Mouse (Mus musculus) hindbrain, embryonic 12.5 days (tissue): ENCODE measurements at regions not wholly inside any gene's neighbourhood (a gene's known extent, or its start where the extent isn't known, plus 50 kb on each side); places are given as distances from the start of the nearest gene placed in this dataset.

Experiments
- ATAC-seq: fragments of 200-750 bp; cut with Nextera tagmentation; 2 replicates; pipeline ENCODE4 v1.8.0; 2017; ENCODE audit warnings: moderate TSS enrichment; ENCODE audit not compliant: low FRiP score
- H3K27ac ChIP-seq: fragments of 300-500 bp; sonication (generic); 2 replicates; pipeline ENCODE4 v1.5.1; 2016; ENCODE audit warnings: mild to moderate bottlenecking
- H3K27me3 ChIP-seq: fragments of 300-500 bp; sonication (generic); 2 replicates; pipeline ENCODE4 v1.6.1; 2016; ENCODE audit warnings: mild to moderate bottlenecking
- H3K36me3 ChIP-seq: fragments of 300-500 bp; sonication (generic); 2 replicates; pipeline ENCODE4 v1.6.1; 2016; ENCODE audit warnings: mild to moderate bottlenecking
- H3K4me1 ChIP-seq: fragments of 300-500 bp; sonication (generic); 2 replicates; pipeline ENCODE4 v1.6.1; 2016
- H3K4me2 ChIP-seq: fragments of 300-500 bp; sonication (generic); replicated peaks from 2 replicates; pipeline ENCODE4 v1.6.1; 2016; ENCODE audit warnings: mild to moderate bottlenecking
- H3K4me3 ChIP-seq: fragments of 300-500 bp; sonication (generic); 2 replicates; pipeline ENCODE4 v1.5.1; 2016; ENCODE audit warnings: mild to moderate bottlenecking
- H3K9ac ChIP-seq: fragments of 300-500 bp; sonication (generic); 2 replicates; pipeline ENCODE4 v1.6.1; 2016; ENCODE audit warnings: mild to moderate bottlenecking, moderate library complexity
- H3K9me3 ChIP-seq: fragments of 300-500 bp; sonication (generic); replicated peaks from 2 replicates; pipeline ENCODE4 v1.6.1; 2016; ENCODE audit warnings: mild to moderate bottlenecking
- WGBS: fragments of 180-500 bp; shearing (Covaris S2); methylation state at CpG from one replicate; pipeline ENCODE4 v1.1.7; 2016; 5-methylcytosine and 5-hydroxymethylcytosine counted together

DNA sequence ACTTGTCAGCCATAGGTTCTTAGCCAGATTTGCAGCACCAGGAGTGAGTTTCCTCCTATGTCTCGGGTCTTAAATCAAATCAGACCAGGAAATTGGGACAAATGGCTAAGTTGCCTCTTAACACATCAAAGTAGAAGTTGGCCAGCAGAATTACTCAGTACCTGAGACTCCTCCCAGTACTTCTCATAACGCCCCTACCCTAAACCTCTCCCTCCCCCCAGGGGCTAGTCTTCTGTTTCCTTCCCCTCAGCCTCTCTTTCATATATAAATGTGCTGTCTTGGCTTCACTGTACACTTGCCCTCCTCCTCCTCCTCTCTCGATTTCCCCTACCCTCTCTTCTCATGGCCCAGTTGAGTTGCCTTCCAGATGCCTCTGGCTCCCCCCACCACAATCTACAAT, 79.9 kb upstream of the Sox13 start:
- Histone ChIP-seq H3K4me1 (peaks cover 3% of the 10 kb centered on the region; the same call in 1 of the 2 replicates), H3K9ac (no peak overlapping the region), H3K27me3 (no peaks in the 10 kb centered on the region), H3K4me3 (no peak overlapping the region), H3K36me3 (no peaks in the 10 kb centered on the region), H3K27ac (no peak overlapping the region), H3K4me2 (no peak overlapping the region), H3K9me3 (no peaks in the 10 kb centered on the region)
- WGBS: 81% methylated on average over 3 of the region's 3 CpGs
- no peak for ATAC-seq

DNA sequence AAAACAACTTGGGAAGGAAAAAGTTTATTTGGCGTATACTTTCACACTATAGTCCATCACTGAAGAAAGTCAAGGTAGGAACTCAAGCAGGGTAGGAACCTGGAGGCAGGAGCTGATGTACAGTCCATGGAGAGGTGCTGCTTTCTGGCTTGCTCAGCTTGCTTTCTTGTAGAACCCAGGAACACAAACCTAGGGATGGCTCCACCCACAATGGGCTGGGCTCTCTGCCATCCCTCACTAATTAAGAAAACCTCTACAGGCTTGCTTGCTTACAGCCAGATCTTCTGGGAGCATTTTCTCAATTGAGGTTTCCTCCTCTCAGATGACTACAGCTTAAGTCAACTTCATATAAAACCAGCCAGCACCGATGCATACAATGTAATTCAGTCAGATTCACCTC, 79.2 kb upstream of the Sox13 start:
- ATAC-seq: no peak
- no peak overlapping the region for H3K9ac ChIP-seq
- no peak overlapping the region for H3K4me2 ChIP-seq
- H3K4me3 ChIP-seq: no peak overlapping the region
- H3K9me3 ChIP-seq: no peaks in the 10 kb centered on the region
- 100% methylated on average over 2 of the region's 2 CpGs for WGBS
- no peaks in the 10 kb centered on the region for H3K36me3 ChIP-seq
- H3K27ac ChIP-seq: no peak overlapping the region
- no peaks in the 10 kb centered on the region for H3K27me3 ChIP-seq
- peaks cover 3% of the 10 kb centered on the region; the same call in 1 of the 2 replicates for H3K4me1 ChIP-seq

DNA sequence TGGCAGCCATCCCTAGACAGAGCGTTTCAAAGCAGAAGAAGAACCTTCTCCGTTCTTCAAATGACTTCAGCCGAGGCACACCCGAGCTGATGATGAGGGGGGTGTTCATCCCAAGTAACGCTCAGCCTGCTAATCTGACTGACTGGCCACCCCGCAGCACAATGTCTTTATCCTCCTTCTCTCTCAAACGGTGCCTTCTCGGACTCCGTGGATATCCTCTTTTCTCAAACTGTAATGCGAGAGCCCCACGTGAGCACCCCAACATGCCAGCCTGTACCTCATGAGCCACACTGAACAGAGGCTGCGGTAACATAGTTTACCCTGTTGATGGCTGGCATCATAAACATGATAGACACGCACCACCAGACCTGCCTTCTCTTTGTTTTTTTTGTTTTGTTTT, 76.8 kb upstream of the Sox13 start:
- WGBS: 48% methylated on average over 13 of the region's 13 CpGs
- Histone ChIP-seq H3K27ac (no peak overlapping the region), H3K36me3 (no peaks in the 10 kb centered on the region), H3K4me2 (no peak overlapping the region), H3K27me3 (no peaks in the 10 kb centered on the region), H3K9ac (no peak overlapping the region), H3K9me3 (no peaks in the 10 kb centered on the region), H3K4me3 (no peak overlapping the region), H3K4me1 (peaks cover 3% of the 10 kb centered on the region; the same call in 1 of the 2 replicates)
- ATAC-seq: no peak

DNA sequence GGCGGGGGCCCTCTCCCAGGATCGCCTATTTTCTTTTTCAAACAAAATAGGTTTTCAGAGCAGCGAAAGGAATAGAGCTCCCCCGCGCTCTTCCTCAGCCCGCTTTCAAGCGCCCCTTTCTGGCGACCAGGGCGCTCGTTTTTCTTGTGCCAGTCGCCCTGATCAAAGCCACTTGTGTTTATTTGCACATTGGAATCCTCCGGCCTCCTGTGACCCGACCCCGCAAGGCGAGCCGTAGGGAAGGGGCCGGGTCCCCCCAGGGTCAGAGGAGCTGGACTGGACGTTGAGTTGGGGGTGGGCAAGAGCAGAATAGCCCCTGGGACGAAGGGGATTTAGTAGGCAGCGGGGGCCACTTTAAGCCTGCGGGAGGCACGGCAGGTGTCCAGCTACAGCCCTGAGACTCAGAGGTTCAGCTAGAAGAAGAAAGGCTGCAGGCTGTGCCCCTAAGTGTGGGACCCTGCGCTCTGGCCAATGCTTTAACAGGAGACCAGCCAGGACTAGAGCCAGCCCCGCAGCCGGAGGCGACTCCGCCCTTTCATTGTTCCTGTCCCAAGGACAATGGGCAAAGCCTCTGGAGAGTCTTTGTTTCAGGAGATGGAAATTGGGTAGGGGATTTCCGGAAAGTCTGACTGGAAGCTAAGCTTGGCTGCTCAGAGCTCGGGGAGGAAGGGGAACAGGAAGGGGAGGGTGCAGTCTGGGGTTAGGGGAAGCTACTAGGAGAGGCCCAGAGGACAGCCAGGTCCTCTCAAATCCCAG, 69.0 kb upstream of the Sox13 start:
- Histone ChIP-seq H3K9me3 (no peaks in the 10 kb centered on the region), H3K36me3 (no peaks in the 10 kb centered on the region), H3K4me3 (peak overlapping the region; percentile 18), H3K4me1 (peaks cover 30% of the 10 kb centered on the region), H3K27ac (peak overlapping the region; percentile 98), H3K4me2 (peak overlapping the region; percentile 58), H3K9ac (peak overlapping the region; percentile 66), H3K27me3 (no peaks in the 10 kb centered on the region)
- under 1% methylated on average over 29 of the region's 29 CpGs for WGBS
- peak; percentile 59 for ATAC-seq

DNA sequence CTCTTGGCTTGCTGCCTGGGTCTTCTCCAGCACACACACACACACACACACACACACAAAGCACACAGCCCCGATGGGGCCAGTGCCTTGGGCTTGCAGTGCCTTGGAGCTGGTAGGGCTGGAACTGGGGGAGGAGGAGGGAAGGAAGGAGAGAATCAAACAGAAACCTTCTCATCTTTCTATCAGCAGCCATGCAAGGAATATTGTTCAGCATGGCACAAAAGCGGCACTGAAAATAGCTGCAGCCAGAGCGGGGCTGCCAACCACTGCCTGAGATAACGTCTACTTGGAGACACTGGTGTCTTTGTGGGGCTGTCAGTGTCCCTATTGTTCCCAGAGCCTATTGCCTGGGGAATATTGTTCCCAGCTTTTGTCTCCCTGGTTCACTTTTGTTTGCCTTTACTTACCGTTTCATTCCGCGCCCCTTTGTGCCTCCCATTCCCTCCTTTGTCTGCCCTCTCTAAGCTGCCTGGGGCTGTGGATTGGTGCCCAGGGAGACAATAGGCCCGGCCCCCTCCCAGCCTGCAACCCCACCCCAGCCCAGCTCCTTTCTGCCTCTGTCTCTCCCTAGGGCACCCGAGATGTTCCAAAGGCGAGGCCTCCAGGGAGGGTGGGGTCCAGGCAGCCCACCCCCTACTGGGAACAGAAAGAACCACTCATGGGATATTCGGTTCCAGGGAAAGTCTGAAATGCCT, 68.3 kb upstream of the Sox13 start:
- H3K9ac ChIP-seq: peak overlapping the region; percentile 66
- no peaks in the 10 kb centered on the region for H3K9me3 ChIP-seq
- H3K27ac ChIP-seq: peak overlapping the region; percentile 98
- ATAC-seq: peak; percentile 93
- H3K4me2 ChIP-seq: peak overlapping the region; percentile 58
- peak overlapping the region; percentile 18 for H3K4me3 ChIP-seq
- no peaks in the 10 kb centered on the region for H3K27me3 ChIP-seq
- H3K36me3 ChIP-seq: no peaks in the 10 kb centered on the region
- H3K4me1 ChIP-seq: peaks cover 30% of the 10 kb centered on the region
- WGBS: 1% methylated on average over 11 of the region's 11 CpGs

DNA sequence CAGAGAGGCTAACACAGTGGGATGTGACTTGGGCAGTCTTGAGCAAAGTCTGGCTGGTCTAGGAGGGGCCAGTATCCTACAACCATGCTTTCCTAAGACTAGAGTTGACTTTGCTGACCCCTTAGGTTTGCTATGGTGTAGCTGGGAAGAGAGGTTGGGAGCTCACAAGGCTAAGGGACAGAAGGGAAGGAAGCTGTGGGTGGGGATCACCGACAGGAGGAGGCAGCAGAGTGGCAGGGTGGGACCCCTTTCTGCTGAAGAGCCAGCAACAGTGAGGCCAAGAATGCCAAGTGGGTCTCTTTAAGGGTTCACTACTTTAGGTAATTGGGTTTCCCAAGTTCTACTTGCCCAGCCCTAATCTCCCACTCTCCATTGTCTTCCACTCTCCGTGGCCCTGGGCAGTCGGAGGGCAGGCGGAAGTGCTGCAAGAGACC, 67.7 kb upstream of the Sox13 start:
- Histone ChIP-seq H3K27ac (peak overlapping the region; percentile 98), H3K36me3 (no peaks in the 10 kb centered on the region), H3K4me3 (no peak overlapping the region), H3K4me1 (peaks cover 30% of the 10 kb centered on the region), H3K27me3 (no peaks in the 10 kb centered on the region), H3K9ac (no peak overlapping the region), H3K4me2 (peak overlapping the region; percentile 58), H3K9me3 (no peaks in the 10 kb centered on the region)
- no peak for ATAC-seq
- WGBS: 11% methylated on average over 4 of the region's 4 CpGs

DNA sequence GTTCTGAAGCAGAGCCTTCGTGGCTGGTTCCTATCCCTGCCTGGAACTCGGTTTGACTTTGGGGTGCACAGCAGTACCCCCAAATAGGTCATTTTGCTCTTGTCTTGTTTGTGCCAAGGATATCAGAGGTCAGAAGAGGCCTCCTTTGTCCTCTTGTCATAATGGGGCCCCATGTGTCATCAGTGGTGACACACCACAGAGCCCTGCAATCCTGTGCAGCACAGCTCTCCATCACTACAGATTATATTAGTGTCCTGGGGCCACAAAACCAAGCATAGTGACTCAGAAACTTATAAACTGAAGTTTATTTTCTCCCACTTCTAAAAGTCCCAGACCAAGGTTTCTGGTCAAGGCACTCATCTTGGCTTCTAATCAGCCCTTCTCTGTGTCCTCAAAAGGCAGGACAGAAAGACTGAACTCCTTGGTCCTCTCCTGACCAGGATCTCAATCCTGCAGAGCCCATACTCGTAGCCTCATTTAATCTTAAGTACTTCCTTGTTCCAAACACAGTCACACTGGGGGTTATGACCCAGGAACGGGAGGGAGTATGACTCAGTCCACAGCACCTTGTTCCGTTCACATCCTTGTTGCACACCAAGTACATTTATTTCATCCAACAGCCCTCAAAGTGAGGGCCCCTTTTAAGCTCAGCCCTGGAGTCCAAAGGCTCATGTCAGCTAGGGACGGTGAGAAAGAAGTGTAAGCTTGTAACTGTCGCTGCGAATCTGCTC, 63.2 kb upstream of the Sox13 start:
- 79% methylated on average over 8 of the region's 8 CpGs for WGBS
- no peak overlapping the region for H3K9ac ChIP-seq
- H3K4me3 ChIP-seq: no peak overlapping the region
- no peak overlapping the region for H3K27ac ChIP-seq
- no peaks in the 10 kb centered on the region for H3K27me3 ChIP-seq
- H3K4me1 ChIP-seq: peaks cover 14% of the 10 kb centered on the region
- no peaks in the 10 kb centered on the region for H3K36me3 ChIP-seq
- no peak for ATAC-seq
- H3K4me2 ChIP-seq: no peak overlapping the region
- H3K9me3 ChIP-seq: no peaks in the 10 kb centered on the region

DNA sequence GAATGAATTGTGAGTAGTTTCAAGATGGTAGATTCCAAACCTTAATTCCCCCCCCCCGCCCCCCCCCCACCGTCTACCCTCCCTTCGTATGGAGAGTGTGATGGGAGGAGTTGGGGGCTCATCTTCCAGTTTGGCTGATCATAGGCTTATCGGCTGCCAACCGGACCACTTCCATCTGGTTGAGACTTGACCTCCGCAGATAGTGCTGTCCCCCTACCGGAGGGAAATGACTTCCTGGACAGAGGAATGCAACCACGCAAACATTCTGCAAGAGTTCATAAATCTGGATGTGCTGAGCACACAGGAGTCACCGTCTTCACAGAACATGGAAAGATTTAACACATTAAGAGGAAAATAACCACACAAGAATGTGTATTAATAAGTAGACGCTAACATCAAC, 62.2 kb upstream of the Sox13 start:
- Histone ChIP-seq H3K9me3 (no peaks in the 10 kb centered on the region), H3K4me1 (peaks cover 4% of the 10 kb centered on the region; the same call in 1 of the 2 replicates), H3K4me2 (no peak overlapping the region), H3K36me3 (no peaks in the 10 kb centered on the region), H3K9ac (no peak overlapping the region), H3K27me3 (no peaks in the 10 kb centered on the region), H3K4me3 (no peak overlapping the region), H3K27ac (no peak overlapping the region)
- 69% methylated on average over 10 of the region's 10 CpGs for WGBS
- ATAC-seq: no peak

DNA sequence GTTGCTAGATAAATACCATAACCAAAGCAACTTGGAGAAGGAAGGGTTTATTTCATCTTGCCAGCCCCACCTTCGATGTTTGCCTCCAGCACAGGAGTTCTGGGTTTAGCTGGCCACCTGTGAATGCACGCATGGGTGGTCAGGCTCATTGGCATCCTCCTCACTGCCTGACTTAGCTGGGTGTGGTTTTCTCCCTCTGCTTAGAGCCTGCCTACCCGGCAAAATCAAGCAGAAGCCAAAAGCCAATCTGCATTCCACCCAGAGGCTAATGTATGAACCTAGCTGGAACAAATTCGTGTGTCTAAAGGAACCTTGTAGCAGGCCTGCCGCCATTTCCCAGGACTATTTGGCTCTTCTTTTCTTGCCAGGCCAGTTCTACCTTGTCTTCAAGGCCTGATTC, 58.7 kb upstream of the Sox13 start:
- H3K27ac ChIP-seq: no peak overlapping the region
- H3K9ac ChIP-seq: no peak overlapping the region
- ATAC-seq: no peak
- WGBS: 56% methylated on average over 5 of the region's 5 CpGs
- H3K27me3 ChIP-seq: no peaks in the 10 kb centered on the region
- H3K9me3 ChIP-seq: no peaks in the 10 kb centered on the region
- H3K4me3 ChIP-seq: no peak overlapping the region
- no peaks in the 10 kb centered on the region for H3K4me1 ChIP-seq
- H3K36me3 ChIP-seq: no peaks in the 10 kb centered on the region
- no peak overlapping the region for H3K4me2 ChIP-seq

DNA sequence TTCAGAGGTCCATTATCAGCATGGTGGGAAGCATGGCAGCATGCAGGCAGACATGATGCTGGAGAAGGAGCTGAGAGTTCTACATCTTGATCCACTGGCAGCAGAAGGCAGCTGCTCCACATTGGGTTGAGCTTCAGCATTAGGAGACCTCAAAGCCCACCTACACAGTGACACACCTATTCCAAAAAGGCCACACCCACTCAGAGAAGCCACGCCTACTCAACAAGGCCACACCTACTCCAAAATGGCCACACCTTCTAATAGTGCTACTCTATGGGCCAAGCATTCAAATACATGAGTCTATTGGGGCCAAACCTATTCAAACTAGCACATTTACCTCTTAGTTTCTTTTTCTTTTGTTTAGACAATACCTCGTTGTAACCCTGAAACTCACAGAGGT, 50.4 kb upstream of the Sox13 start:
- Histone ChIP-seq H3K9me3 (no peaks in the 10 kb centered on the region), H3K27ac (no peak overlapping the region), H3K9ac (no peak overlapping the region), H3K4me3 (no peak overlapping the region), H3K36me3 (no peaks in the 10 kb centered on the region), H3K27me3 (no peaks in the 10 kb centered on the region), H3K4me1 (peaks cover 11% of the 10 kb centered on the region), H3K4me2 (no peak overlapping the region)
- ATAC-seq: no peak
- WGBS: 80% methylated on average over 2 of the region's 2 CpGs
